Mouse (Mus musculus): ENCODE measurements at regions not wholly inside any gene's neighbourhood (a gene's known extent, or its start where the extent isn't known, plus 50 kb on each side); places are given as distances from the start of the nearest gene placed in this dataset.

- DNase-seq (ENCODE audit: low spot score in 2 of 2), result no peak
These were observed 170.4 kb downstream of the Rnf144a start for GRCm38 (mm10) chr12:26244701-26245100.

- DNase-seq (ENCODE audit: low spot score in 2 of 2), result no peak
These were observed 187.5 kb downstream of the Rnf144a start for GRCm38 (mm10) chr12:26227557-26228020.

GRCm38 (mm10) chr12:26226363-26226762, 188.7 kb downstream of the Rnf144a start:
- DNase-seq (ENCODE audit: low spot score in 2 of 2), result no peak

GRCm38 (mm10) chr12:26212447-26212846, 202.6 kb downstream of the Rnf144a start:
- no peak for DNase-seq (ENCODE audit: low spot score in 2 of 2)

- DNase-seq (ENCODE audit: low spot score in 2 of 2), result no peak
These were observed 203.6 kb downstream of the Rnf144a start for GRCm38 (mm10) chr12:26211423-26211822.

- no peak for DNase-seq (ENCODE audit: low spot score in 2 of 2)
These were observed 208.3 kb downstream of the Rnf144a start for GRCm38 (mm10) chr12:26206751-26207150.

GRCm38 (mm10) chr12:26206036-26206435, 209.0 kb downstream of the Rnf144a start:
- no peak for DNase-seq (ENCODE audit: low spot score in 2 of 2)

GRCm38 (mm10) chr12:26191982-26192576, 223.0 kb downstream of the Rnf144a start:
- DNase-seq (ENCODE audit: low spot score in 2 of 2), result no peak

GRCm38 (mm10) chr12:26191268-26191981, 223.6 kb downstream of the Rnf144a start:
- no peak for DNase-seq (ENCODE audit: low spot score in 2 of 2)

- DNase-seq (ENCODE audit: low spot score in 2 of 2), result no peak
These were observed 226.1 kb downstream of the Rnf144a start for GRCm38 (mm10) chr12:26188996-26189395.

GRCm38 (mm10) chr12:26187091-26187862, 227.8 kb downstream of the Rnf144a start:
- DNase-seq (ENCODE audit: low spot score in 2 of 2), result no peak

- no peak for DNase-seq (ENCODE audit: low spot score in 2 of 2)
These were observed 230.2 kb downstream of the Rnf144a start for GRCm38 (mm10) chr12:26184701-26185460.

- no peak for DNase-seq (ENCODE audit: low spot score in 2 of 2)
These were observed 232.0 kb downstream of the Rnf144a start for GRCm38 (mm10) chr12:26183021-26183420.

- no peak for DNase-seq (ENCODE audit: low spot score in 2 of 2)
These were observed 234.2 kb downstream of the Rnf144a start for GRCm38 (mm10) chr12:26180846-26181245.

GRCm38 (mm10) chr12:26176231-26176662, 238.8 kb downstream of the Rnf144a start:
- no peak for DNase-seq (ENCODE audit: low spot score in 2 of 2)

- DNase-seq (ENCODE audit: low spot score in 2 of 2), result no peak
These were observed 251.6 kb downstream of the Rnf144a start for GRCm38 (mm10) chr12:26163416-26163815.

- DNase-seq (ENCODE audit: low spot score in 2 of 2), result no peak
These were observed 254.0 kb downstream of the Rnf144a start for GRCm38 (mm10) chr12:26160861-26161615.

GRCm38 (mm10) chr12:26152992-26153391, 262.1 kb downstream of the Rnf144a start:
- DNase-seq (ENCODE audit: low spot score in 2 of 2), result no peak

- no peak for DNase-seq (ENCODE audit: low spot score in 2 of 2)
These were observed 268.7 kb downstream of the Rnf144a start for GRCm38 (mm10) chr12:26146336-26146735.

GRCm38 (mm10) chr12:26145085-26145714, 269.9 kb downstream of the Rnf144a start:
- no peak for DNase-seq (ENCODE audit: low spot score in 2 of 2)

- DNase-seq (ENCODE audit: low spot score in 2 of 2), result no peak
These were observed 270.4 kb downstream of the Rnf144a start for GRCm38 (mm10) chr12:26144616-26145015.

Measured in heart, adult 9 months (tissue).